Mouse (Mus musculus) testis, adult 2 months (tissue): ENCODE results near the gene S100a13.

Experiments
- CTCF ChIP-seq: fragments of 200-500 bp; IDR thresholded peaks from 2 replicates; pipeline ENCODE4 v1.5.1; 2012; ENCODE audit warnings: low read depth, mild to moderate bottlenecking, inconsistent platforms, low read length, moderate library complexity; ENCODE audit not compliant: control insufficient read depth, insufficient read depth, insufficient replicate concordance
- POLR2A ChIP-seq: fragments of 200-500 bp; IDR thresholded peaks from 2 replicates; pipeline ENCODE4 v1.6.1; 2012; ENCODE audit warnings: low read depth, mild to moderate bottlenecking, inconsistent platforms, low read length, moderate library complexity; ENCODE audit not compliant: control insufficient read depth

- no peak for TF ChIP-seq CTCF
- no peak for TF ChIP-seq POLR2A
Measured at GRCm38 (mm10) chr3:90560008-90560628, 45.9 kb downstream of the S100a13 start, which contains the start of gene S100a3.
